Mouse (Mus musculus) embryonic fibroblast, embryonic 13.5 days (primary cell): ENCODE results near the gene Schip1. TPM values are rescaled to one million over a fixed set of nuclear protein-coding genes. Genes with fewer than 3 reads are reported as not detected.

Source experiments
- H3K27ac ChIP-seq: 2 replicates; pipeline ENCODE4 v1.5.1; 2012; ENCODE audit warnings: low read length, control low read depth, inconsistent platforms; ENCODE audit not compliant: insufficient read depth
- H3K4me1 ChIP-seq: 2 replicates; pipeline ENCODE4 v1.6.1; 2011; ENCODE audit warnings: low read length; ENCODE audit not compliant: control insufficient read depth, insufficient read depth
- H3K4me3 ChIP-seq: 2 replicates; pipeline ENCODE4 v1.5.1; 2011; ENCODE audit warnings: mild to moderate bottlenecking, control low read depth, low read length; ENCODE audit not compliant: insufficient read depth
- CTCF ChIP-seq: IDR thresholded peaks from 2 replicates; pipeline ENCODE4 v1.5.1; 2011; ENCODE audit warnings: mild to moderate bottlenecking, control low read depth, low read length, moderate library complexity, borderline replicate concordance; ENCODE audit not compliant: insufficient read depth
- POLR2A ChIP-seq: IDR thresholded peaks from 2 replicates; pipeline ENCODE4 v1.6.1; 2011; ENCODE audit warnings: low read depth, mild to moderate bottlenecking, control low read depth, low read length, moderate library complexity
- polyA plus RNA-seq: library from polyadenylated mRNA; stranded (reverse); fragments of >200 nt; gene quantifications from 2 replicates; pipeline ENCODE4 v1.2.4, GENCODE M21; 2011; ENCODE audit warnings: low read depth; ENCODE audit not compliant: missing spikeins, insufficient read length

Gene Schip1
- polyA plus RNA-seq, 1 experiment = 47.5 TPM

GRCm38 (mm10) chr3:68508629-68509028, 444.0 kb downstream of the Schip1 start:
- no peak for TF ChIP-seq POLR2A
- no peak overlapping the region for H3K4me3 ChIP-seq
- H3K4me1 ChIP-seq = peaks cover 23% of the 10 kb centered on the region
- peak overlapping the region; percentile 49 for H3K27ac ChIP-seq

- no peak overlapping the region for H3K27ac ChIP-seq
- no peak overlapping the region for H3K4me3 ChIP-seq
- peaks cover 19% of the 10 kb centered on the region for H3K4me1 ChIP-seq
- TF ChIP-seq POLR2A = no peak
- no peak for TF ChIP-seq CTCF
Observed at GRCm38 (mm10) chr3:68510872-68511271, 446.3 kb downstream of the Schip1 start.

- TF ChIP-seq POLR2A (no peak), CTCF (no peak)
- Histone ChIP-seq H3K27ac (no peak overlapping the region), H3K4me3 (no peak overlapping the region), H3K4me1 (peaks cover 19% of the 10 kb centered on the region)
Observed at GRCm38 (mm10) chr3:68511744-68512143, 447.1 kb downstream of the Schip1 start.

GRCm38 (mm10) chr3:68512327-68512726, 447.7 kb downstream of the Schip1 start:
- Histone ChIP-seq H3K4me3 (no peak overlapping the region), H3K27ac (no peak overlapping the region), H3K4me1 (peaks cover 20% of the 10 kb centered on the region)
- TF ChIP-seq POLR2A (no peak), CTCF (no peak)

GRCm38 (mm10) chr3:68513340-68514119, 448.9 kb downstream of the Schip1 start:
- TF ChIP-seq CTCF (no peak), POLR2A (no peak)
- Histone ChIP-seq H3K27ac (no peak overlapping the region), H3K4me1 (peaks cover 19% of the 10 kb centered on the region), H3K4me3 (no peak overlapping the region)

- H3K27ac ChIP-seq = no peak overlapping the region
- TF ChIP-seq CTCF = no peak
- TF ChIP-seq POLR2A = no peak
- peaks cover 15% of the 10 kb centered on the region for H3K4me1 ChIP-seq
- no peak overlapping the region for H3K4me3 ChIP-seq
Observed at GRCm38 (mm10) chr3:68514120-68514497, 449.5 kb downstream of the Schip1 start.

GRCm38 (mm10) chr3:68514717-68515116, 450.1 kb downstream of the Schip1 start:
- TF ChIP-seq POLR2A = no peak
- TF ChIP-seq CTCF = no peak
- no peak overlapping the region for H3K4me3 ChIP-seq
- no peak overlapping the region for H3K27ac ChIP-seq
- peaks cover 12% of the 10 kb centered on the region for H3K4me1 ChIP-seq

- H3K27ac ChIP-seq = no peak overlapping the region
- TF ChIP-seq CTCF (no peak), POLR2A (no peak)
- H3K4me1 ChIP-seq = peaks cover 6% of the 10 kb centered on the region
- no peak overlapping the region for H3K4me3 ChIP-seq
Observed at GRCm38 (mm10) chr3:68516393-68517081, 451.9 kb downstream of the Schip1 start.

GRCm38 (mm10) chr3:68517236-68517635, 452.6 kb downstream of the Schip1 start:
- H3K4me3 ChIP-seq = no peak overlapping the region
- no peak overlapping the region for H3K27ac ChIP-seq
- TF ChIP-seq CTCF = no peak
- no peak for TF ChIP-seq POLR2A

GRCm38 (mm10) chr3:68518041-68518440, 453.4 kb downstream of the Schip1 start:
- Histone ChIP-seq H3K27ac (no peak overlapping the region), H3K4me1 (peaks cover 3% of the 10 kb centered on the region), H3K4me3 (no peak overlapping the region)
- TF ChIP-seq POLR2A (no peak), CTCF (no peak)

More at GRCm38 (mm10) chr3:68517236-68517635, 452.6 kb downstream of the Schip1 start:
- peaks cover 3% of the 10 kb centered on the region for H3K4me1 ChIP-seq

- peaks cover 3% of the 10 kb centered on the region for H3K4me1 ChIP-seq
- no peak overlapping the region for H3K27ac ChIP-seq
- no peak overlapping the region for H3K4me3 ChIP-seq
- TF ChIP-seq POLR2A = no peak
- no peak for TF ChIP-seq CTCF
Observed at GRCm38 (mm10) chr3:68518586-68518985, 454.0 kb downstream of the Schip1 start.
